Mouse (Mus musculus) CH12.LX (cell line): ENCODE measurements around the gene Rnf41. TPM values are rescaled to one million over a fixed set of nuclear protein-coding genes. Genes with fewer than 3 reads are reported as not detected.

Experiments
- DNase-seq: peaks from one replicate; pipeline ENCODE4 v3.0.0-alpha.2; 2013; ENCODE audit errors: extremely low read depth
- H3K27ac ChIP-seq: 2 replicates; pipeline ENCODE4 v1.5.1; 2012; ENCODE audit warnings: low read depth, mild to moderate bottlenecking, control low read depth, moderate library complexity; ENCODE audit not compliant: insufficient read depth
- H3K27me3 ChIP-seq: replicated peaks from 2 replicates; pipeline ENCODE3; 2012; ENCODE audit warnings: inconsistent platforms
- H3K36me3 ChIP-seq, 2 experiments: replicated peaks in 1 of 2; 2 replicates each; pipeline versions ENCODE3 to v1.6.1; 2012; ENCODE audit warnings: inconsistent platforms in 1 of 2, low read length in 1 of 2, mild to moderate bottlenecking in 1 of 2, mixed read lengths in 1 of 2, moderate library complexity in 1 of 2; ENCODE audit not compliant: control insufficient read depth in 1 of 2, insufficient read depth in 1 of 2
- H3K4me1 ChIP-seq, 2 experiments: 2 replicates each; pipeline ENCODE4 v1.6.1; 2012; ENCODE audit warnings: inconsistent platforms in 1 of 2, moderate library complexity in 1 of 2; ENCODE audit not compliant: insufficient read depth in 2 of 2, control insufficient read depth in 1 of 2
- H3K4me2 ChIP-seq: 2 replicates; pipeline ENCODE4 v1.6.1; 2012; ENCODE audit warnings: low read depth, mild to moderate bottlenecking, control low read depth; ENCODE audit not compliant: poor library complexity, insufficient read depth, severe bottlenecking
- H3K4me3 ChIP-seq, 3 experiments: fragments of 150-350 bp in 1 of 3; sonication (generic) in 1 of 3; replicated peaks in 1 of 3; 2 replicates each; pipeline versions ENCODE3 to v1.5.1; 2011 to 2012; ENCODE audit warnings: low read depth in 2 of 3, low read length in 2 of 3, mild to moderate bottlenecking in 2 of 3, moderate library complexity in 2 of 3, control low read depth in 1 of 3, improper control_type of control experiment in 1 of 3, inconsistent platforms in 1 of 3, mixed read lengths in 1 of 3; ENCODE audit not compliant: poor library complexity in 1 of 3
- H3K79me2 ChIP-seq: replicated peaks from 2 replicates; pipeline ENCODE4 v1.6.1; 2012; ENCODE audit warnings: mild to moderate bottlenecking, moderate library complexity; ENCODE audit not compliant: control insufficient read depth, poor library complexity, insufficient read depth, severe bottlenecking; ENCODE audit errors: extremely low read depth
- H3K9ac ChIP-seq: 2 replicates; pipeline ENCODE4 v1.6.1; 2012; ENCODE audit warnings: low read depth, mild to moderate bottlenecking, control low read depth, moderate library complexity; ENCODE audit not compliant: insufficient read depth
- H3K9me3 ChIP-seq: replicated peaks from 2 replicates; pipeline ENCODE3; 2012; ENCODE audit warnings: low read length, inconsistent platforms, mixed read lengths
- BHLHE40 ChIP-seq: IDR thresholded peaks from 2 replicates; pipeline ENCODE4 v1.6.1; 2011; ENCODE audit warnings: mild to moderate bottlenecking, low read depth, low read length, improper control_type of control experiment
- CHD1 ChIP-seq: IDR thresholded peaks from 2 replicates; pipeline ENCODE4 v1.6.1; 2012; ENCODE audit warnings: low read depth, low read length, improper control_type of control experiment, inconsistent platforms
- CHD2 ChIP-seq: IDR thresholded peaks from 2 replicates; pipeline ENCODE4 v1.6.1; 2011; ENCODE audit warnings: low read length, improper control_type of control experiment
- CTCF ChIP-seq, 2 experiments: IDR thresholded peaks in 1 of 2; conservative IDR thresholded peaks in 1 of 2; 2 replicates each; pipeline ENCODE4 v1.5.1; 2011 to 2012; ENCODE audit warnings: low read depth in 2 of 2, low read length in 2 of 2, improper control_type of control experiment in 1 of 2, inconsistent platforms in 1 of 2, mild to moderate bottlenecking in 1 of 2, moderate library complexity in 1 of 2
- E2F4 ChIP-seq: IDR thresholded peaks from 2 replicates; pipeline ENCODE4 v1.6.1; 2011; ENCODE audit warnings: low read depth, low read length, improper control_type of control experiment; ENCODE audit not compliant: insufficient replicate concordance
- ELF1 ChIP-seq: IDR thresholded peaks from 2 replicates; pipeline ENCODE4 v1.6.1; 2014; ENCODE audit warnings: low read depth, mild to moderate bottlenecking, inconsistent platforms, low read length, improper control_type of control experiment
- EP300 ChIP-seq: IDR thresholded peaks from 2 replicates; pipeline ENCODE4 v1.6.1; 2011; ENCODE audit warnings: low read length, improper control_type of control experiment
- ETS1 ChIP-seq: conservative IDR thresholded peaks from 2 replicates; pipeline ENCODE4 v1.6.1; 2012; ENCODE audit warnings: low read depth, mild to moderate bottlenecking, inconsistent platforms, low read length, improper control_type of control experiment, moderate library complexity
- GABPA ChIP-seq: IDR thresholded peaks from 2 replicates; pipeline ENCODE4 v1.6.1; 2012; ENCODE audit warnings: low read depth, low read length, improper control_type of control experiment, inconsistent platforms; ENCODE audit not compliant: insufficient replicate concordance
- KAT2A ChIP-seq: IDR thresholded peaks from 2 replicates; pipeline ENCODE4 v1.6.1; 2012; ENCODE audit warnings: low read length, improper control_type of control experiment, inconsistent platforms; ENCODE audit not compliant: insufficient replicate concordance
- MAFK ChIP-seq: IDR thresholded peaks from 2 replicates; pipeline ENCODE4 v1.6.1; 2011; ENCODE audit warnings: low read length, improper control_type of control experiment; ENCODE audit not compliant: insufficient replicate concordance
- MAX ChIP-seq: IDR thresholded peaks from 2 replicates; pipeline ENCODE4 v1.6.1; 2011; ENCODE audit warnings: low read length, improper control_type of control experiment
- MAZ ChIP-seq: IDR thresholded peaks from 2 replicates; pipeline ENCODE4 v1.6.1; 2012; ENCODE audit warnings: low read depth, mild to moderate bottlenecking, inconsistent platforms, low read length, improper control_type of control experiment, moderate library complexity
- NELFE ChIP-seq: IDR thresholded peaks from 2 replicates; pipeline ENCODE4 v1.6.1; 2011; ENCODE audit warnings: low read depth, low read length, improper control_type of control experiment
- NRF1 ChIP-seq: IDR thresholded peaks from 2 replicates; pipeline ENCODE4 v1.6.1; 2014; ENCODE audit warnings: low read depth, mild to moderate bottlenecking, inconsistent platforms, low read length, improper control_type of control experiment, moderate library complexity
- PAX5 ChIP-seq: IDR thresholded peaks from 2 replicates; pipeline ENCODE4 v1.6.1; 2012; ENCODE audit warnings: low read length, inconsistent platforms, mixed read lengths
- SIN3A ChIP-seq: IDR thresholded peaks from 2 replicates; pipeline ENCODE4 v1.6.1; 2012; ENCODE audit warnings: low read length, improper control_type of control experiment, inconsistent platforms
- TBP ChIP-seq: conservative IDR thresholded peaks from 2 replicates; pipeline ENCODE4 v1.6.1; 2011; ENCODE audit warnings: low read depth, low read length, improper control_type of control experiment
- TCF12 ChIP-seq: IDR thresholded peaks from 2 replicates; pipeline ENCODE4 v1.6.1; 2014; ENCODE audit warnings: low read depth, mild to moderate bottlenecking, inconsistent platforms, low read length, improper control_type of control experiment
- UBTF ChIP-seq: IDR thresholded peaks from 2 replicates; pipeline ENCODE4 v1.6.1; 2012; ENCODE audit warnings: low read depth, mild to moderate bottlenecking, inconsistent platforms, low read length, improper control_type of control experiment, moderate library complexity
- USF1 ChIP-seq: IDR thresholded peaks from 2 replicates; pipeline ENCODE4 v1.6.1; 2014; ENCODE audit warnings: low read depth, mild to moderate bottlenecking, inconsistent platforms, low read length, improper control_type of control experiment
- ZNF384 ChIP-seq: IDR thresholded peaks from 2 replicates; pipeline ENCODE4 v1.6.1; 2012; ENCODE audit warnings: low read depth, low read length, improper control_type of control experiment, inconsistent platforms
- dilution Hi-C: fragments of 300-500 bp; cut with MboI; formaldehyde crosslinking; loops from 2 replicates; pipeline ENCODE4 v1.14.3; 2020; ENCODE audit warnings: low sequenced_read_pairs; ENCODE audit not compliant: extremely low pct_unique_long_range_greater_than_20kb, extremely low pct_ligation_motif_present
- in situ Hi-C: fragments of 300-500 bp; cut with MboI; formaldehyde crosslinking; loops from 3 replicates; pipeline ENCODE4 v1.14.3; 2019; ENCODE audit warnings: low sequenced_read_pairs, low pct_ligation_motif_present, low pct_unique_long_range_greater_than_20kb, mixed read lengths
- polyA plus RNA-seq: library from polyadenylated mRNA; unstranded; fragments of >175 nt; gene quantifications from 2 replicates; pipeline ENCODE4 v1.2.1, GENCODE M21; 2012; ENCODE audit warnings: low read depth; ENCODE audit not compliant: insufficient read length
- total RNA-seq, 2 experiments: library from RNA; depleted of rRNA; stranded (reverse); fragments of 300-350 nt in 1 of 2; fragments of >200 nt in 1 of 2; gene quantifications; 2 replicates each; pipeline ENCODE4 v1.2.3; 2012 to 2014

Rnf41 gene
- total and polyA plus RNA-seq, 3 experiments, result 15.3 to 19.9 (median 17.4) TPM

- H3K9me3 ChIP-seq, result no peaks in the 10 kb centered on the region
- in situ Hi-C loops, result no loop called here
- no peaks in the 10 kb centered on the region for H3K79me2 ChIP-seq
- peaks cover 39 to 81% of the 10 kb centered on the region in 2 experiments for H3K36me3 ChIP-seq
- no peak overlapping the region for H3K9ac ChIP-seq
- H3K27me3 ChIP-seq, result no peaks in the 10 kb centered on the region
- dilution Hi-C loops, result no loop called here
- no peak for DNase-seq
- no peak overlapping the region for H3K27ac ChIP-seq
- no peaks in the 10 kb centered on the region; a peak in 1 of 4 replicates for H3K4me1 ChIP-seq
- no peak for TF ChIP-seq MAFK
- no peak for TF ChIP-seq MAZ
- TF ChIP-seq ETS1, result no peak
- TF ChIP-seq MAX, result no peak
- TF ChIP-seq BHLHE40, result no peak
- TF ChIP-seq CHD2, result no peak
- no peak for TF ChIP-seq ELF1
- TF ChIP-seq ZNF384, result no peak
- TF ChIP-seq KAT2A, result no peak
- no peak for TF ChIP-seq NELFE
- TF ChIP-seq CTCF (conservative IDR thresholded peaks at IDR 0.05 in 1 of 2, IDR thresholded peaks at IDR 0.05 in 1 of 2; ENCODE audit: low read depth in 2 of 2, low read length in 2 of 2), result no peak
- TF ChIP-seq E2F4, result no peak
- no peak overlapping the region for H3K4me3 ChIP-seq
- H3K4me2 ChIP-seq, result no peak overlapping the region
These were observed 13.8 kb downstream of the Rnf41 start for GRCm38 (mm10) chr10:128425260-128425659.

GRCm38 (mm10) chr10:128429052-128429451 is 17.6 kb downstream of the Rnf41 start:
- no peak overlapping the region for H3K4me2 ChIP-seq
- H3K9ac ChIP-seq, result no peak overlapping the region
- dilution Hi-C loops (no loop called here), in situ Hi-C loops (no loop called here)
- peaks cover 32 to 75% of the 10 kb centered on the region in 2 experiments for H3K36me3 ChIP-seq
- no peaks in the 10 kb centered on the region for H3K9me3 ChIP-seq
- H3K4me1 ChIP-seq, result peaks cover 0 to 7% of the 10 kb centered on the region in 2 experiments; a peak in 2 of 4 replicates
- DNase-seq, result no peak
- H3K27me3 ChIP-seq, result no peaks in the 10 kb centered on the region
- no peak overlapping the region for H3K27ac ChIP-seq
- TF ChIP-seq PAX5 (no peak), CHD1 (no peak), USF1 (no peak), TCF12 (no peak), ELF1 (no peak), MAX (no peak), UBTF (no peak), NRF1 (no peak), KAT2A (no peak), GABPA (no peak), TBP (no peak), BHLHE40 (no peak), SIN3A (no peak), MAFK (no peak), EP300 (no peak)
- no peak overlapping the region for H3K4me3 ChIP-seq
- H3K79me2 ChIP-seq, result no peaks in the 10 kb centered on the region
